Mouse (Mus musculus) cerebellum, adult 8-10 months (tissue): ENCODE data around the gene Calcoco2.
A peak's percentile ranks its signal among the peaks of the same experiment; 100 is the strongest.
"Not testable (repeated sequence)": the region's sequence is repeated elsewhere in the genome, so short reads cannot be mapped to it uniquely, and the experiment has no call there.

ENCODE experiments used
- DNase-seq: peaks from one replicate; pipeline ENCODE4 v3.0.0; 2022

The Calcoco2 gene

DNA sequence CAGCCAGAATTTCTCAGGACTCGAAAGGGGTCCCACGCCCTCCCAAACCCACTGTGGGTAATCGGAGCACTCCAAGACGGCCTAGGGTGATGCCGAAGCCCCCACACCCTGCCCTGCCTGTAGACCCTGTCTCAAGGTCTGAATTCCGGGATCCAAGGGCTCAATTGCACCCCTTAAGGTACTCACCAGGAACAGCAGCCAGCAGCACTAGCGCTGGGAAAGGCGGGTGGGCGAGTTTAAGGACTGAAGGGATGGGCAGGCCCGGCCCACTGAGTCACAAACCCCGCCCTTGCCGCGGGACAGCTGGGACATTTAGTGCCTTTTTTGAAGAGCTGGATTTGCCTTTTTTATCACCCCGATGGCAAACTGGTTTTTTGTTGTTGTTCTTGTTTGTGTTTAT, at the start of gene Calcoco2:
Calcoco2 (minus strand) TSS at position 214 of the 400 bp plus-strand sequence.
- DNase-seq: no peak

DNA sequence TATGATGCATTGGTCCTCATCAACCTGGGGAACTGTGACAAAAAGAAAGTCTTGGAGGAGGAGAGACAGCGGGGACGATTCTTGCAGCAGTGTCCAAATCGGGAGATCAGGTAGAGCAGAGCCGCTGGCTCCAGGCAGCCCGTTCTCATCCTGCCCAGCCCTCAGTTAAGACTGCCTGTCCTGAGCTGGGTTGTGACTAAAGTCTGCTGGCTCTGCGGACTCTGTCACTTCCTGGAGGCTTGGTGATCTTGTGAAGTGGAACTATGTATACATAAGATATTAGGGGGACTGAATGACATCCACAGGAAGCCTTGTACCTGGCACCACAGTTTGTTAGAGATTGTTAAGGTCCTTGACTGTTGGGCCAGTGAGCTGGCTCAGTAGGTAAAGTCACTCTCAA, 35.7 kb upstream of the Calcoco2 start:
- no peak for DNase-seq

DNA sequence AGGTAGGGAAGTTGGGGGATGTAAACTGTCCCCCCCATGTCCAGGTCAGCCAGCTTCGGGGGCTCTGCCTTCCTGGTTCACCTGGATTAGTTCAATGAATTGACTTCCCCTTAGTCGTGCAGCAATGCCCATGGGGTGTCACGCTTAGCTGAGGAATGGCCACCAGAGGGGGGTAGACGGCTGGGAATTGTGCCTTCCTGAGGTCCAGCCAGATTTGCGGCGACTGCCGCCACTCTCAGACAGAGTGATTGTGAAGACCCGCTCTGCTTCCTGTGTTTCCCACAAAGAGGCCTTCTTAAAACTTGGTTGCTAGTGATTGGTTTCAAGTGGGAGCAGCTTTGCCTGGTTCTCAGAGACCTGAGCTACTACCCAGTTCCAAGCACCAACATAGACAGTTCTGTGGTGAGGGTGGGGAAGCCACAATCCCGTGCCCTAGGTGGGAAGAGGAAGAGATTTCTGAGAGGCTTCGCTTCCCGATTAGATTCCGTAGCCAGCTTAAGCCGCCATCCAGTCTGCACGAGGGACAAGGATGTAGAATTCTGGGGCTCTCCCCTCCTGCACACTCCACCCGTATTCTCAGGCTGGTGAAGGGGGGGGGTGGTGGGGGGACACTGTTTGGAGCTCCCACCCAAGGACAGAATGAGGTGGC, 34.0 kb upstream of the Calcoco2 start:
- peak; percentile 12 for DNase-seq

DNA sequence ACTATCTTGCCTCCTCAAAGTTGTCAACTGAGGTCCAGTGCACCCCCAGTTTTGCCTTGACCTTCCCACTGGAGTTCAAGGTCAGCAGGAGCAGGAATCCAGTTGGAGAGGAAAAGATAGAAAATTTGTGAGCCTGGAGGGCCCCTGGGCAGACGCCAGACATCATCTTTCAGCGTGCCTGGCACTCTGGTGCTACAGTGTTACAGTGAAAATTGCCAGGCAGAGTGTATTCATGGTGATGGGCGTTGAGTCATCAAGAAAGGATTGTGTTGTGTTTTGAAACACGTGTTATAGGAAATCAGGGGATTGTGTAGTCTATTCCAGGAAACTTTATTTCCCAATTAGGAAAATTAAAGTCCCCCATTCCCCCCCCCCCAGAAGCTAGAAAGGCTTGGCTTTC, 32.0 kb upstream of the Calcoco2 start:
- no peak for DNase-seq

DNA sequence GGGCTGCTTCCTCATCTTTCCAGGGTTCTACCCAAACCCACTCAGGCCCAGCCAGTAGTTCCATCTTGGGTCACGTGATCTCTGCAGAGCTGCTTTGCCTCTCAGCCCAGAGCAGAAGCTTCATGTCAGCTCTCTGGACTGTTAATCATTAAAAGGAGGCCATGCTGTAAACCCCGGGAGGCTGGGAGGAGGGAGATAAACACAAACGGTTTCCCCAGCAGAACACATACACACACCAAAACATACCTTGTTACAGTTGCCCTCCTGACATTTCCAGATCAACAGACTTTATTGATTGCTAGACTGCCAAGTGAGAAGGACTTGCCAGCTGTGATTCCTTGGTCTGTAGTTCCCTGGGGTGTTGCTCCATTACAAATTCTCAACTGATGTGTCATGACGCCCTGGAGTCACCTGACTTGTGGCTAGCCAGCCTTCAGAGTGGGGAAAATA, 29.0 kb upstream of the Calcoco2 start:
- no peak for DNase-seq

DNA sequence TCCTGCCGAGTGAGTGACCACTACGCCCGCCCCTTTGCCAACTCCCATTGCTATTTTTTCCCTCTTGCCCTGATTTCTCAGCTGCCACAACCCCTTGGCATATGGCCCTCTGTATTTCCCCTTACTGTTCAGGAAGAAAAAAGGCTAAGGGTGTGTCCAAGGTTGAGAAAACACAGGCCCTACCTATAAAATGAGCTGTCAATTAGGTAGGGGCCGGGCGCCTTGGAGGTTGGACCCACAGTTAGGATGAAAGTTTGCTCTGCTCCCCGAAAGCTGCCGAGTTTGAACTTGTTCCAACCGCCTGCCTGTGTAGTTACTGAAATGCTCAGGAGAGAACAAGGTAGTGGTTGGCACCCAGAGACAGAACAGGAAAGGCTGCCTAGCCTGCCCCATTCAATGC, 24.1 kb upstream of the Calcoco2 start:
- DNase-seq: no peak

DNA sequence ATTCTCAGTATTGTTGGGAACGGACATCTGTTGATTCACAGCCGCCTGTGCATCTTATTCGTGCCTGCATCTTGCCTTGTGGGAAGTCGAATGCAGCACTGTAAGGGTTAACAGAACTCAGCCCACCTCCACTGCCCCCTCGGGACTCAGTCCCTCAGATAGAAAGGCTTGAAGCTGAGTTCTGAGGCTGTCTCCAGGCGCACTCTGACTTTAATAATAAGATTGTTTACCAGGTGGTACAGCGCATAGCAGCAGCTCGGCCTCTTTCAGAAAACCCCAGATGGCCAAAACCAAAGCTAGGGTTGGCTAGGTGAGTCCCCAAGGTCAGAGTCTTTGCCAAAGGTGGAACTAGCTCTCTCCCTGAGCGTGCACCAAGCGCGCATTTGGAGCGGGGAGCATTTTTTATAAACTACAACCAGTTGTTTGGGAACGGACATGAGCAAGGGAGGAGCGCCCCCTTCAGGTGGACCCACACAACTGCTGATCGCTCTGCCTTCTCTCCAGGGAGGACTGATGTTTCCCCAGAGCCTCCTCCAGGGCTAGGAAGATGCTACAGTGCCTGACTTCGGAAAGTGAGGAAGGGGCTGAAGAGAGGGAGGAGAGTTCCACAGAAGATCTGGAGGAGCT, 21.6 kb upstream of the Calcoco2 start, which contains the start of gene Ttll6:
Ttll6 (plus strand) TSS at position 548 of the 627 bp plus-strand sequence.
- peak; percentile 32 for DNase-seq

DNA sequence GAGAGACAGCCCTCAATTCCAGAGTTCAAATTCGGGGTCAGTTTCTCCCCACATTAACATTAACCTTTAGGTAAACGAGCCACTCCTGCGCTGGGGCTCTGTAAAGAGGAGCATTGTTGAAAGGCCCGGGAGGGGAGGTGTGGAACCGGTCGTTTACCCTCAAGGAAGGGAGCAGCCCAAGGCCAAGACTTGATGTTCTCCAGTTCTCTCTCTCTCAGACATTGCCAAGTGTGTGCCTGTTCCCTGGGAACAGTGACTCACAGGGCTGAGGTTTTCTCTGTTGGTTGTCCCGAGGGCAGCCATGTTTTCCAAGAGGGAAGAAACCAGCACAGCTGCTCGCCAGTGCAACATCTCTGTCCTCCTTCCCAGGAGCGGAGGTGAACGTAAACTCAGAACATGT, 18.8 kb upstream of the Calcoco2 start:
- no peak for DNase-seq

DNA sequence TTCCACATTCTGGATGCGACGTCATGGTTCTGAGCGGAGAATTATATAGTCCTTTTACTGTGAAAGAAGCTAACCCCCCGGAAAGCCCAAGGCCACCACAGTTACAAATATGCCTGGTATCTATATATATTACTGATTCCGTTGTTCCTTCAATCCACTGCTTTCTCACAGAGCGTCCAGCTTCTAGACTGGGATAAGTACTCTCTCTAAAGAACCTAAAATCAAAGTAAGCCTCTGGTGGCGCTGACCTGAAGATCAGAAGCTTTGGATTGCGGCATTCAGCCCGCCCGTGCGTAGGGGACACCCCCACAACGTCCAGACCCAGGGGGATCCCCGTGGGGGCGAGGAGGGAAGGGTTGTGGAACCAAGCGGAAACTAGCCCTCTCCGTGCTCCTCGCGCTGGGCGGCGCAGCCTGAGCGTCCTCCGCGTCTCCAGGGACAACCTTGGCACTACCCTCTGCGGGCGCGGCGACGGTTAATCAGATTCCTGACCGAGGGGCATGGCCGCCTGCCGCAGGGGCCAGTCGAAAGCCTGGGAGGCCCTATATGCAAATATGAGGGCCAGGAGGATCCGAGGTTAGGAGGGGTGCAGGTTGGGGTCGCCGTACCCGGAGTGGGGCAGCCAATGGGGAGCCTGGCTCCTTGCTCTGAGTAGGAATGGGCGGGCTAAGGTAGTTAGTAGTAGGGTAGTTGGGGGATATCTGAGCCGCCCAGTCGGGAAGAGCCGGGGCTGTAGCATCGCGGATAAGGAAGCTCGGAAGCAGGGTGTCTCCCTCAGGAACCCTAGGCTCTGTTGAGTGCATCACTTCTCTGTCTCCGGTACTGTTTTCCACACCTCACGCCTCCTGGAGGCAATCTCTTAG, 12.5 kb upstream of the Calcoco2 start:
- no peak for DNase-seq

DNA sequence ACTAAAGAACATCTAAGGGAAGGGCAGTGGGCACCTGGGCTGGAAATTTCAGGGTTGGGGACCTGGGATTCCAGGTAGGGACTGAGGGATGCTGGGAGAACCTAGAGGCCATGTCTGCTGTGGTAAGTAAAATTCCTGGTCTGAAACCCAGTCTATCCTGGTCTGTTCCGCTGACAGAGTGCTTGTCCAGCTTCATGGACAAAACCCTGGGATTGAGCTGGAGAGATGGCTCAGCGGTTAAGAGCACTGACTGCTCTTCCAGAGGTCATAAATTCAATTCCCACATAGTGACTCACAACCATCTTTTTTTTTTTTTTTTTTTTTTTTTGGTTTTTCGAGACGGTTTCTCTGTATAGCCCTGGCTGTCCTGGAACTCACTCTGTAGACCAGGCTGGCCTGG, 11.0 kb upstream of the Calcoco2 start:
- DNase-seq: not testable (repeated sequence)

DNA sequence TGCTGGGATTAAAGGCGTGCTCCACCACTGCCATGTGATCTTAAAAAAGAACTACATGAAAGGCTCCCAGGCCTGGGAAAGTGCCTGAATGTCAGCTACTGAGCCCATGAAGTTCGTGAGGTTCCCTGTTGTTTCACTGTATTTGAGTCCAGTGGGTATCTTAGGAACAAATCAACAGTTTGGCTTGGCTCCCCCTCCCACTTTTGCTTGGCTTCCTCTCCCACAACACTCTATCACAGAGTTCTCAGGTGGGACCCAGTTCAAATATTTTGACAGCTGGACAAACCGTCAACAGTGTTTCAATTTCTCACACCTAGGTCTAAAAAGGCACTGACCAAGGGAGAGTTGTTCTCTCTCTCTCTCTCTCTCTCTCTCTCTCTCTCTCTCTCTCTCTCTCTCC, 7.6 kb upstream of the Calcoco2 start:
- no peak for DNase-seq

DNA sequence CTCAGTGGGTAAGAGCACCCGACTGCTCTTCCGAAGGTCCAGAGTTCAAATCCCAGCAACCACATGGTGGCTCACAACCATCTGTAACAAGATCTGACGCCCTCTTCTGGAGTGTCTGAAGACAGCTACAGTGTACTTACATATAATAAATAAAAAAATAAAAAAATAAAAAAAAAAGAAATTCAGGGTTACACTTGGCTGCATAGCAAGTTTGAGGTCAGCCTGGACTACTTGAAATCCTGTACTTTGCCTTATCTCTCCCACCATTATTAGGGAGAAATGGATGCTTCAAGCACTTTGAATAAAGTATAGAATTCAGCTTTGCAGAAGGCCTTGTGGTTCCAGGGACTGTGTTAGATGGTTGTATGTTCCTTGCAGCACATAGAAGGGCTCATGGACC, 5.2 kb upstream of the Calcoco2 start:
- not testable (repeated sequence) for DNase-seq

DNA sequence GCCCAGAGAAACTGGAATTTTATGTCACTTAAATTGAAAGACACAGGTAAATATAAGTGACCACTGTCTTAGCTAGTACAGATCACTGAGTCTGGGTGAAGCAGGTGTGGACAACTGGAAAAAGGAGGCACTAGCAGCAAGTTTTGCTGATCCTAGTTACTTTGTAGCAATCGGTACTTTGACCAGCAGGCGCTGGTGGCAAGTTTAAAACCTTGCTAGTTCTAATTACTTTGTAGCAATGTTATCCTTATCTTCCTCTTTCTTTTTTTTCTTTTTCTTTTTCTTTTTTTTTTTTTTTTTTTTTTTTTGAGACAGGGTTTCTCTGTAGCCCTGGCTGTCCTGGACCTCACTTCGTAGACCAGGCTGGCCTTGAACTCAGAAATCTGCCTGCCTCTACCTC, 4.4 kb upstream of the Calcoco2 start:
- no peak for DNase-seq

DNA sequence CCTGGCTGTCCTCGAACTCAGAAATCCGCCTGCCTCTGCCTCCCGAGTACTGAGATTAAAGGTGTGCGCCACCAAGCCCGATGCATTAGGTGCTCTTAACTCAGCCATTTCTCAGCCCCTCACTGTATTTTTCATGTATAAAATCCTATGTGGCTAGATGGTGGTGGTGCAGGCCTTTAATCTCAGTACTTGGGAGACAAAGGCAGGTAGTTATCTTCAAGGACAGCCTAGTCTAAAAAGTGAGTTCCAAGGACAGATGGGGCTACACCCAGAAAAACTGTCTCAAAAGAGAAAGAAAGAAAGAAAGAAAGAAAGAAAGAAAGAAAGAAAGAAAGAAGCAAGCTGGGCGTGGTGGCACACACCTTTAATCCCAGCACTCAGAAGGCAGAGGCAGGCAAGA, 3.7 kb upstream of the Calcoco2 start:
- DNase-seq: no peak

DNA sequence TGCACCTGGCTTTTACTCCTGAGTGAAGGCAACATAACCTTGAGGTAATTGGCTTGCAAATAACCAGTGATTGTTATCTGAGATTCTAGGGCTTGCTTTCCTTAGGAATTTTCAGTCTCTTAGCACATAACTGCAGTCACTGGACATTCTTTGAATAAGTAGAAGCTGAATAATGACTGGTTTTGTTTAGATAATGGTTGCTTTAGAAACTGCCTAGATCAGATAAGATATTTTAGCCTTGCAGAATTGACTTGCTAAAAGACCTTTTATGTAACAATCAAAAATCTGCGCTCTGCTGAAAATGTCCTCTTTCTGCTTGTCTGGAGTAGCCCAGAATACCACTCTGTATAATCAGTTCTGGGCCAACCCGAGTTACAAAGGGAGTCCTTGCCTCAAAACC, 2.3 kb upstream of the Calcoco2 start:
- DNase-seq: no peak

DNA sequence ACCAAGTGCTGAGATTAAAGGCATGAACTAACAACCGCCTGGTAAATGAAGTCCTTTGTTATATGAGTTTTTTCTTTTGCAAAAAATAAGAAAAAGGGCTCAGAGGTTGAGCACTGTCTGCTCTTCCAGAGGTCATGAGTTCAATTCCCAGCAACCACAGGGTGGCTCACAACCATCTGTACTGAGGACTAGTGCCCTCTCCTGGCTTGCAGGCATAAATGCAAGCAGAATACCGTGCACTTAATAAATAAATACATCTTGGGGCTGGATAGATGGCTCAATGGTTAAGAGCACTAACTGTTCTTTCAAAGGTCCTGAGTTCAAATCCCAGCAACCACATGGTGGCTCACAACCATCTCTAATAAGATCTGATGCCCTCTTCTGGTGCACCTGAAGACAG, 814 bp downstream of the Calcoco2 start:
- not testable (repeated sequence) for DNase-seq

DNA sequence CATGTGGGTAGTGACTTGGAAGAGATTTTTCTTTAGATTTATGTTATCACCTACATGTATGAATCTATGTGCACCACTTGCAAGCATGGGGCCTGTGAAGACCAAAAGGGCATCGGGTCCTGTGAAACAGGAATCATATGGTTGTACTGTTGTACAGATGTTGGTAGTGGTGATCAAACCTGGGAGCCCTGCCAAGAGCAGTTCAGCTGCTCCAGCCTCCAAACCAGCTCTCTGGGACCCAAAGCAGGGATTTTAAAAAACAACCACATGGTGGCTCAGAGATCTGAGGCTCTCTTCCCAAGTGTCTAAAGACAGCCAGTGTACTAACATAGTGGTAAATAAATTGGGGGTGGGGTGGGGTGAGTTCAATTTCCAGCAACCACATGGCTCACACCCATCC, 3.4 kb downstream of the Calcoco2 start:
- DNase-seq: no peak

DNA sequence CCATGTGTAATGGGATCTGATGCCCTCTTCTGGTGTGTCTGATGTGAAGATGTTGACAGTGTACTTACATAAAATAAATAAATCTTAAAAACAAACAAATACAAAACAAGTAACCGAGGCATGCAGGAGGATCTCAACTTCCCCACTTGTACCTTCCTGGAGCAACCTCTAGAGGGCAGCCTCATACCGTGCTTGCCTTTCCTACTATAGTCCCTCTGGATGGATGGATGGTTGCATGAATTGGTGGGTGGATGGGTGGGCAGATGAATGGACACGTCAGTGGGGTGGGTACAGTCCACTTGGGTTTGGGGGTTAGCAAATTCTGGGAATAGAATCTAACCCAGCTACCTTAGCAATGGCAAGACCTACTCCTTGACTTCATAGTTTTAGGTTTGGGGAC, 18.4 kb downstream of the Calcoco2 start:
- DNase-seq: no peak

DNA sequence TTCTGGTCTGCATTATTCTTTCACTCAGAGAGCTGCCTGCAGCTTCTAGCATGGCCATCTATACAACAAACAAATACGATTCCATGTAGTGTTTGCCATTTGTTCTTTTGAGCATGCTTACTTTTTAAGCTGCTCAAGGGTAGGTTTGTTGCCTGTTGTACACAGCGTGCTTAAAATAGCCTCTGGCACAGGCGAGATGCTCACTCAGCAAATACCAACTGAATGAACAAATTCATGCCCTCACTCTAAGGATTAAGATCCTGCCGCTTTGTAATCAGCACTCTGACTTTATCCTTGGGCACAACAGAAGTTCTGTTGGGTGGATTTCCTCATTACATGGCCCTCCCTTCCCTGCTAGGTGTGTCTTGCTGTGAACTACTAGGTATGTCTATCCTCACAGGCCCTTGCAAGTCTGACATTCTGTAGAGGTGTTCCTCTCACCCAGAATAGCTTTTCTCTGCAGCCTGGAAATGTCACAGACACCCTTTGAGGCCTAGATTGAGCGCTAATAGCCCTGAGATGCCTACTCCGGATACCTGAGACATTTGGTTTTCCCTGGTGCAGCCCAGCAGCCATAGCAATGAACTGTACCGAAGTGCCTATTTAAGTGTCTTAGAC, 19.0 kb downstream of the Calcoco2 start:
- no peak for DNase-seq

DNA sequence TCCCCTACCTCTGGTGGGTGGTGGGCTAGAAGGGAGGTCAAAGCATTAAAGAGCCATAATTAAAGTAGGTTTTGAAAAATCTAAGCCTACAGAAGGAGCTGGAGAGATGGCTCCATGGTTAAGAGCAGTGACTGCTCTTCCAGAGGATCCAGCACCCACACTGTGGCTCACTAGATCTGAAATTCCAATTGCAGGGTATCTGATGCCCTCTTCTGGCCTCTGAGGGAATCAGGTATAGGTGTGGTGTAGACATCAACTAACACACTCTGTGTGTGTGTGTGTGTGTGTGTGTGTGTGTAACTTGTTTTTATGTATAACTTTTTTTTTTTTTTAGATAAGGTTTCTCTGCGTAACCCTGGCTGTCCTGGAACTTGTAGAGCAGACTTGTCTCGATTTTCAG, 20.7 kb downstream of the Calcoco2 start:
- DNase-seq: no peak

DNA sequence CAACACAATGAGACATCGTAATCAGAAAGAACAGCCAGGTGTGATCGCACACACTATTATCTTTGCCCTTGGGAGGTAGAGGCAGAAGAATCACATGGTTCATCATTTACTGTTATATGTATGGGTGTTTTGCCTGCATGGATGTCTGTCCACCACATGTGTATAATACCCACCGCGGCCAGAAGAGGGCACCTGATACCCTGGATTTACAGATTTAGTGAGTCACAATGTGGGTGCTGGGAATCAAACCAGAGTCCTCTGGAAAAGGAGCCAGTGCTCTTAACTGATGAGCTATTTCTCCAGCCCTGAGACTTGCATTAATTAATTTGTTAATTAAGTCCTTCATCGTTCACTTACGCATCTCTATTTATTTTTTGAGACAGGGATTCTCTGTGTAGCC, 23.8 kb downstream of the Calcoco2 start:
- no peak for DNase-seq

DNA sequence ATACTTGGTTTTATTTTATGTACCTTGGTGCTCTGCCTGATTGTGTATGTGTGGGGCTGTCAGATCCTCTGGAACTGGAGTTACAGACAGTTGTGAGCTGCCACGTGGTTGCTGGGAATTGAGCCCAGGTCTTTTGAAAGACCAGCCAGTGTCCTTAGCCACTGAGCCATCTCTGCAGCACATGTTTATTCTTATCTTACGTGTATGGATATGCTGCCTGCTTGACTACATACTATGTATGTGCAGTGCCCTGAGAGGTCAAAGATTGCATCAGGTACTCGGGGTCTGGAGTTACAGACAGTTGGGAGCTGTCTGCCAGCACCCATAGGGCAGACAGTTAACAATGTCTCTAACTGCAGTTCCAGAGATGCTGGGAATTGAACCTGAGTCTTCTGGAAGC, 29.1 kb downstream of the Calcoco2 start:
- DNase-seq: no peak

DNA sequence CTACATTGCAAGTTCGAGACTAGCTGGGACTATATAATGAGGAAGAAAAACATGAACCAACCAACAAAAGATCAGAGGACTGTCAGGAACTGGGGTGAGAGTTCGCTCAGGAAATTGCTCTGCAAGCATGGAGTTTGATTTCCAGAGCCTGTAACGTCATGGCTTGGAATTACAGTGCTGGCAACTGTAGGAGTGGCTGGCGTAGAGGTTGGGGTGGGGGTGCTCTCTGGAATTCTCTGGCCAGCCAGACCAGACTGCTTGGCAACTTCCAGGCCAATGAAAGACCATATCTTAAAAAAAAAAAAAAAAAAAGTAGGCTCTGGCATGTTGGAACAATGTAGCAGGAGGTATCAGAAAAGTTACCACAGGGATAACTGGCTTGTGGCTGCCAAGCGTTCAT, 31.0 kb downstream of the Calcoco2 start:
- DNase-seq: no peak
